Mouse (Mus musculus) midbrain, embryonic 10.5 days (tissue): Measurements from ENCODE around the gene Ugt1a7c. TPM values are rescaled to one million over a fixed set of nuclear protein-coding genes. Genes with fewer than 3 reads are reported as not detected.
"Not testable (repeated sequence)": the region's sequence is repeated elsewhere in the genome, so short reads cannot be mapped to it uniquely, and the experiment has no call there.

ENCODE experiments used
- DNase-seq: peaks from one replicate; pipeline ENCODE4 v3.0.0-alpha.2; 2017; ENCODE audit warnings: low spot score
- H3K27ac ChIP-seq: fragments of 300-500 bp; sonication (generic); replicated peaks from 2 replicates; pipeline ENCODE4 v1.5.1; 2016; ENCODE audit warnings: mild to moderate bottlenecking
- H3K27me3 ChIP-seq: fragments of 300-500 bp; sonication (generic); 2 replicates; pipeline ENCODE4 v1.6.1; 2016; ENCODE audit warnings: low read depth, mild to moderate bottlenecking; ENCODE audit not compliant: poor library complexity, severe bottlenecking
- H3K36me3 ChIP-seq: fragments of 300-500 bp; sonication (generic); 2 replicates; pipeline ENCODE4 v1.6.1; 2016; ENCODE audit warnings: mild to moderate bottlenecking, moderate library complexity
- H3K4me1 ChIP-seq: fragments of 300-500 bp; sonication (generic); 2 replicates; pipeline ENCODE4 v1.6.1; 2016
- H3K4me3 ChIP-seq: fragments of 300-500 bp; sonication (generic); 2 replicates; pipeline ENCODE4 v1.5.1; 2016; ENCODE audit warnings: mild to moderate bottlenecking, moderate library complexity
- H3K9me3 ChIP-seq: fragments of 300-500 bp; sonication (generic); replicated peaks from 2 replicates; pipeline ENCODE4 v1.6.1; 2016; ENCODE audit warnings: mild to moderate bottlenecking
- WGBS: fragments of 180-500 bp; shearing (Covaris S2); methylation state at CpG from one replicate; pipeline ENCODE4 v1.1.7; 2016; 5-methylcytosine and 5-hydroxymethylcytosine counted together
- polyA plus RNA-seq: library from polyadenylated mRNA; unstranded; fragments of >200 nt; fragmentation: Nextera tagmentation; extraction: Ambion mirVana; gene quantifications from 2 replicates; pipeline ENCODE4 v1.2.1, GENCODE M21; 2016

The Ugt1a7c gene
- polyA plus RNA-seq, 1 experiment from 2014 or later = 0.56 TPM

GRCm38 (mm10) chr1:88172190-88172589 lies 77.3 kb downstream of the Ugt1a7c start:
- peaks cover 11% of the 10 kb centered on the region; the same call in 1 of the 2 replicates for H3K9me3 ChIP-seq

GRCm38 (mm10) chr1:88179657-88180056 lies 84.8 kb downstream of the Ugt1a7c start:
- H3K4me1 ChIP-seq = no peaks in the 10 kb centered on the region
- H3K27me3 ChIP-seq = no peaks in the 10 kb centered on the region
- no peaks in the 10 kb centered on the region for H3K36me3 ChIP-seq
- 75% methylated on average over 1 of the region's 1 CpGs for WGBS
- no peak for DNase-seq
- H3K4me3 ChIP-seq = no peak overlapping the region
- peaks cover 22% of the 10 kb centered on the region for H3K9me3 ChIP-seq
- no peak overlapping the region for H3K27ac ChIP-seq

More at GRCm38 (mm10) chr1:88172190-88172589, 77.3 kb downstream of the Ugt1a7c start:
- not testable (repeated sequence) for H3K27me3 ChIP-seq, H3K4me3 ChIP-seq, DNase-seq, H3K4me1 ChIP-seq, H3K27ac ChIP-seq, H3K36me3 ChIP-seq
- 91% methylated on average over 7 of the region's 7 CpGs for WGBS

GRCm38 (mm10) chr1:88186325-88186935 lies 91.6 kb downstream of the Ugt1a7c start:
- H3K9me3 ChIP-seq = no peaks in the 10 kb centered on the region
- H3K27ac ChIP-seq = no peak overlapping the region
- no peaks in the 10 kb centered on the region for H3K4me1 ChIP-seq
- WGBS = 93% methylated on average over 5 of the region's 5 CpGs
- H3K27me3 ChIP-seq = no peaks in the 10 kb centered on the region
- H3K36me3 ChIP-seq = no peaks in the 10 kb centered on the region
- no peak for DNase-seq
- H3K4me3 ChIP-seq = no peak overlapping the region

- H3K4me3 ChIP-seq = no peak overlapping the region
- H3K27ac ChIP-seq = no peak overlapping the region
- no peaks in the 10 kb centered on the region for H3K9me3 ChIP-seq
- no peaks in the 10 kb centered on the region for H3K27me3 ChIP-seq
- WGBS = 69% methylated on average over 3 of the region's 3 CpGs
- DNase-seq = no peak
- H3K4me1 ChIP-seq = no peaks in the 10 kb centered on the region
- H3K36me3 ChIP-seq = no peaks in the 10 kb centered on the region
Measured at GRCm38 (mm10) chr1:88192136-88192535, 97.3 kb downstream of the Ugt1a7c start.

- DNase-seq = no peak
- Histone ChIP-seq H3K9me3 (no peaks in the 10 kb centered on the region), H3K36me3 (no peaks in the 10 kb centered on the region), H3K4me1 (no peaks in the 10 kb centered on the region), H3K27me3 (peaks cover 5% of the 10 kb centered on the region; the same call in 1 of the 2 replicates), H3K27ac (no peak overlapping the region), H3K4me3 (no peak overlapping the region)
- 84% methylated on average over 1 of the region's 1 CpGs for WGBS
Measured at GRCm38 (mm10) chr1:88195687-88196086, 100.8 kb downstream of the Ugt1a7c start.

- H3K36me3 ChIP-seq = no peaks in the 10 kb centered on the region
- no peaks in the 10 kb centered on the region for H3K4me1 ChIP-seq
- H3K27me3 ChIP-seq = peaks cover 5% of the 10 kb centered on the region
- WGBS = 85% methylated on average over 3 of the region's 3 CpGs
- H3K27ac ChIP-seq = no peak overlapping the region
- H3K4me3 ChIP-seq = no peak overlapping the region
- no peaks in the 10 kb centered on the region for H3K9me3 ChIP-seq
- no peak for DNase-seq
Measured at GRCm38 (mm10) chr1:88197443-88197842, 102.6 kb downstream of the Ugt1a7c start.

GRCm38 (mm10) chr1:88199996-88200395 lies 105.1 kb downstream of the Ugt1a7c start:
- H3K9me3 ChIP-seq = peaks cover 13% of the 10 kb centered on the region
- H3K36me3 ChIP-seq = 0 out of 2 replicates have a peak, but pooled peaks cover 5% of the 10 kb centered on the region
- 70% methylated on average over 2 of the region's 2 CpGs for WGBS
- no peak overlapping the region for H3K27ac ChIP-seq
- H3K4me3 ChIP-seq = no peak overlapping the region
- no peak for DNase-seq
- peaks cover 13% of the 10 kb centered on the region for H3K27me3 ChIP-seq
- peaks cover under 1% of the 10 kb centered on the region for H3K4me1 ChIP-seq

- no peak for DNase-seq
- 0 out of 2 replicates have a peak, but pooled peaks cover 5% of the 10 kb centered on the region for H3K36me3 ChIP-seq
- peaks cover 14% of the 10 kb centered on the region for H3K9me3 ChIP-seq
- no peak within 1 kb of the TSS for H3K27ac ChIP-seq
- H3K27me3 ChIP-seq = peaks cover 14% of the 10 kb centered on the region
- peaks cover 5% of the 10 kb centered on the region for H3K4me1 ChIP-seq
- 82% methylated on average over 7 of the region's 7 CpGs for WGBS
- no peak within 1 kb of the TSS for H3K4me3 ChIP-seq
Measured at GRCm38 (mm10) chr1:88200456-88200855, 105.6 kb downstream of the Ugt1a7c start, which contains the start of gene Ugt1a2. Ugt1a2 (plus strand) TSS chr1:88200601.

GRCm38 (mm10) chr1:88205294-88205922 lies 110.5 kb downstream of the Ugt1a7c start, which contains the start of gene Dnajb3:
Dnajb3 (minus strand) TSS chr1:88205782.
- Histone ChIP-seq H3K27me3 (peaks cover 22% of the 10 kb centered on the region), H3K4me1 (peaks cover 11% of the 10 kb centered on the region), H3K4me3 (peak within 1 kb of the TSS; percentile 54), H3K9me3 (peaks cover 17% of the 10 kb centered on the region), H3K36me3 (0 out of 2 replicates have a peak, but pooled peaks cover 5% of the 10 kb centered on the region), H3K27ac (peak within 1 kb of the TSS; percentile 89)
- peak; percentile 88 for DNase-seq
- WGBS = 7% methylated on average over 62 of the region's 62 CpGs

GRCm38 (mm10) chr1:88206843-88207479 lies 112.1 kb downstream of the Ugt1a7c start:
- H3K4me1 ChIP-seq = peaks cover 11% of the 10 kb centered on the region
- 76% methylated on average over 2 of the region's 2 CpGs for WGBS
- no peak overlapping the region for H3K27ac ChIP-seq
- H3K9me3 ChIP-seq = peaks cover 17% of the 10 kb centered on the region
- H3K4me3 ChIP-seq = no peak overlapping the region
- DNase-seq = no peak
- H3K36me3 ChIP-seq = 0 out of 2 replicates have a peak, but pooled peaks cover 5% of the 10 kb centered on the region
- peaks cover 22% of the 10 kb centered on the region for H3K27me3 ChIP-seq

- Histone ChIP-seq H3K9me3 (peaks cover 3% of the 10 kb centered on the region), H3K27ac (no peak within 1 kb of the TSS), H3K36me3 (no peaks in the 10 kb centered on the region), H3K27me3 (peaks cover 8% of the 10 kb centered on the region; the same call in 1 of the 2 replicates), H3K4me1 (no peaks in the 10 kb centered on the region), H3K4me3 (no peak within 1 kb of the TSS)
- WGBS = 71% methylated on average over 8 of the region's 8 CpGs
- DNase-seq = peak; percentile 20
Measured at GRCm38 (mm10) chr1:88211812-88212211, 117.0 kb downstream of the Ugt1a7c start, which contains the start of gene Ugt1a1. Ugt1a1 (plus strand) TSS chr1:88211959.

GRCm38 (mm10) chr1:88212341-88213045 lies 117.6 kb downstream of the Ugt1a7c start:
- Histone ChIP-seq H3K27me3 (0 out of 2 replicates have a peak, but pooled peaks cover 1% of the 10 kb centered on the region), H3K4me1 (no peaks in the 10 kb centered on the region), H3K9me3 (peaks cover 3% of the 10 kb centered on the region), H3K36me3 (no peaks in the 10 kb centered on the region), H3K27ac (no peak overlapping the region), H3K4me3 (no peak overlapping the region)
- DNase-seq = peak; percentile 25
- 64% methylated on average over 8 of the region's 8 CpGs for WGBS
